Mouse (Mus musculus): ENCODE results near the gene Nt5c3.

The Nt5c3 gene

GRCm38 (mm10) chr6:56837166-56837565 is 86.6 kb downstream of the Nt5c3 start:
- DNase-seq (ENCODE audit: low read depth, low spot score): no peak

GRCm38 (mm10) chr6:56835532-56835931 is 88.2 kb downstream of the Nt5c3 start:
- DNase-seq (ENCODE audit: low read depth, low spot score): no peak

DNA sequence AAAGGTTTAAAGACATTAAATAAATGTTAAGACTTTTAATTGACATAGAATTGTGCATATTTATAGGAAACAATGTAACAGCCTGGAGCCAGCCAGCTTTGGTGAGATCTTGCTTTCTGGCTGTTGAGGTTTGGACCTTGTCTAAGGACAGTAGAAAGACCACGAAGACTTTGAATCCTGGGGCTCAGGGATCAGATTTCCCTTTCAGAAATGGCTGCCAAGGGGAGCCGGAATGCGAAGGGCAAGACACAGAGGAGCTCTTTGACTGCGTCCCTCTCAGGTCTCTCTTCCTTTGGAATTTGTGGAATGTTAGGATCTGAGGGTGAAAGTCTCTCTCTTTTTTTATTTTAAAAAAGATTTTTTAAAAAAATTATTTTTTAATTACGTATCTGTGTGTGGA is 89.0 kb downstream of the Nt5c3 start:
- no peak for DNase-seq (ENCODE audit: low read depth, low spot score)

DNA sequence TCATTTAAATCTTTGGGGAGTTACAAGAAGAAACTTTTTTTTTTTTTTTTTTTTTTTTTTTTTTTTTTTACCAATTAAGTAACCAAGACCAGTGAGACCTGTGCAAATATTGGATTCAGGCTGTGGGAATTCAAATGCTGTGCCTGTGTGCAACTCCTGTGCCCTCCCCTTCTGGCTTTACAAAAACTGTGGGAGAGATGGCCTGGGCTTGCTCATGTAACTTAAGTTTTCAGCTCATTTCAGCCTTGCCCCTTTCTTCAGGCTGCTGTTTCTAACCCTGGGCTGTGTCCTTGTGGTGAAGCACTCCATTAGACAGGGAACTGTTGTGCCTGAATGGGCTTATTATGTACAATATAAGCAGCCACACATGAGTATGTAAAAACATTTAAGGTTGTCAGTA is 90.9 kb downstream of the Nt5c3 start:
- no peak for DNase-seq (ENCODE audit: low read depth, low spot score)

DNA sequence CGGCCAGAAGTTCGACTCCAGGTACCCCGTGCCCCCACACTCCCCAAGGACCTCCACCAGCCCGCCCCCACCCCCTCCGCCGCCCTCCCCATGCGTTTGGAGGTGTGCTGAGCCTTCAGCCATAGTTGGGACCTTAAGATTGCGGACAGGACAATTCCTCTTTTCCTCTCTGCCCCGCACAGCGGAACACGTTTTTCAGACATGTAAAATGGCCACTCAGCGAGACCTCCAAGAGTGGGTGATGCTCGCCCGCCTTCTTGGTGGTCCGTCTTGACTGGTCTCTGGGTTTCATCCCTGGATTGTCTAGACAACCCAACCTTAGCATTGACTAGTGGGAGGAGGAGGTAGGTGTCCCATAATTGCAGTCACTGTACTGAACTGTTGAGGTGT is 91.3 kb downstream of the Nt5c3 start:
- DNase-seq (ENCODE audit: low read depth, low spot score): no peak

Measured in CD4-positive, CD25-positive, alpha-beta regulatory T cell, adult 2 months (primary cell).